Mouse (Mus musculus): ENCODE measurements around the gene Iqgap2. TPM values are rescaled to one million over a fixed set of nuclear protein-coding genes. Genes with fewer than 3 reads are reported as not detected.

Iqgap2 gene
- 24.7 and 26.2 TPM in 2 replicates for polyA plus RNA-seq (2014; fragmentation: Nextera tagmentation; extraction: Ambion mirVana)

GRCm38 (mm10) chr13:95891491-95891925 lies at the start of gene Iqgap2:
Gene Iqgap2 (minus strand): TSS chr13:95891922.
- Histone ChIP-seq H3K27ac (ENCODE audit: low read depth) (peak within 1 kb of the TSS; percentile 69), H3K4me3 (ENCODE audit: low read depth, low read length) (peak within 1 kb of the TSS; percentile 74), H3K27me3 (replicated peaks; ENCODE audit: control insufficient read depth, insufficient read depth, low read length) (no peaks in the 10 kb centered on the region), H3K36me3 (ENCODE audit: control insufficient read depth, insufficient read depth, low read length) (no peaks in the 10 kb centered on the region), H3K9ac (ENCODE audit: low read length) (peak within 1 kb of the TSS; percentile 77), H3K4me1 (replicated peaks; ENCODE audit: control insufficient read depth, insufficient read depth, low read length) (peaks cover 15% of the 10 kb centered on the region), H3K9me3 (ENCODE audit: control insufficient read depth, low read length) (no peaks in the 10 kb centered on the region), H3K4me2 (ENCODE audit: low read length) (peak within 1 kb of the TSS; percentile 89)
- ATAC-seq (replicated peaks; ENCODE audit: low FRiP score, low TSS enrichment, low read depth), result peak; percentile 83
- DNase-seq (ENCODE audit: low spot score), result peak; percentile 87
- WGBS, result under 1% methylated on average over 39 of the region's 48 CpGs

- no peak overlapping the region for H3K27ac ChIP-seq (ENCODE audit: low read depth)
- DNase-seq (ENCODE audit: low spot score), result no peak
- 59% methylated on average over 5 of the region's 5 CpGs for WGBS
These were observed 49.1 kb upstream of the Iqgap2 start for GRCm38 (mm10) chr13:95940811-95941210.

GRCm38 (mm10) chr13:95924201-95924621 lies 32.5 kb upstream of the Iqgap2 start:
- no peak for DNase-seq (ENCODE audit: low spot score)

More at GRCm38 (mm10) chr13:95940811-95941210, 49.1 kb upstream of the Iqgap2 start:
- ATAC-seq (replicated peaks; ENCODE audit: low FRiP score, low TSS enrichment, low read depth), result no peak
- H3K4me2 ChIP-seq (ENCODE audit: low read length), result no peak overlapping the region
- H3K27me3 ChIP-seq (replicated peaks; ENCODE audit: control insufficient read depth, insufficient read depth, low read length), result no peaks in the 10 kb centered on the region
- no peak overlapping the region for H3K4me3 ChIP-seq (ENCODE audit: low read depth, low read length)
- H3K9me3 ChIP-seq (ENCODE audit: control insufficient read depth, low read length), result no peaks in the 10 kb centered on the region
- no peaks in the 10 kb centered on the region for H3K36me3 ChIP-seq (ENCODE audit: control insufficient read depth, insufficient read depth, low read length)
- H3K9ac ChIP-seq (ENCODE audit: low read length), result no peak overlapping the region
- H3K4me1 ChIP-seq (replicated peaks; ENCODE audit: control insufficient read depth, insufficient read depth, low read length), result no peaks in the 10 kb centered on the region

GRCm38 (mm10) chr13:95922626-95923025 lies 30.9 kb upstream of the Iqgap2 start:
- no peak for ATAC-seq (replicated peaks; ENCODE audit: low FRiP score, low TSS enrichment, low read depth)

More at GRCm38 (mm10) chr13:95924201-95924621, 32.5 kb upstream of the Iqgap2 start:
- ATAC-seq (replicated peaks; ENCODE audit: low FRiP score, low TSS enrichment, low read depth), result no peak
- Histone ChIP-seq H3K27me3 (replicated peaks; ENCODE audit: control insufficient read depth, insufficient read depth, low read length) (no peaks in the 10 kb centered on the region), H3K4me3 (ENCODE audit: low read depth, low read length) (no peak overlapping the region), H3K36me3 (ENCODE audit: control insufficient read depth, insufficient read depth, low read length) (no peaks in the 10 kb centered on the region), H3K9ac (ENCODE audit: low read length) (no peak overlapping the region), H3K27ac (ENCODE audit: low read depth) (no peak overlapping the region), H3K4me2 (ENCODE audit: low read length) (no peak overlapping the region), H3K9me3 (ENCODE audit: control insufficient read depth, low read length) (no peaks in the 10 kb centered on the region), H3K4me1 (replicated peaks; ENCODE audit: control insufficient read depth, insufficient read depth, low read length) (no peaks in the 10 kb centered on the region)
- WGBS, result 68% methylated on average over 2 of the region's 2 CpGs

GRCm38 (mm10) chr13:95918624-95919284 lies 27.0 kb upstream of the Iqgap2 start:
- H3K4me1 ChIP-seq (replicated peaks; ENCODE audit: control insufficient read depth, insufficient read depth, low read length), result no peaks in the 10 kb centered on the region
- no peaks in the 10 kb centered on the region for H3K27me3 ChIP-seq (replicated peaks; ENCODE audit: control insufficient read depth, insufficient read depth, low read length)
- H3K9ac ChIP-seq (ENCODE audit: low read length), result no peak overlapping the region
- DNase-seq (ENCODE audit: low spot score) (no peak), ATAC-seq (replicated peaks; ENCODE audit: low FRiP score, low TSS enrichment, low read depth) (no peak)
- WGBS, result 87% methylated on average over 9 of the region's 9 CpGs
- H3K36me3 ChIP-seq (ENCODE audit: control insufficient read depth, insufficient read depth, low read length), result no peaks in the 10 kb centered on the region
- no peak overlapping the region for H3K27ac ChIP-seq (ENCODE audit: low read depth)
- no peak overlapping the region for H3K4me2 ChIP-seq (ENCODE audit: low read length)
- H3K4me3 ChIP-seq (ENCODE audit: low read depth, low read length), result no peak overlapping the region
- no peaks in the 10 kb centered on the region for H3K9me3 ChIP-seq (ENCODE audit: control insufficient read depth, low read length)

More at GRCm38 (mm10) chr13:95922626-95923025, 30.9 kb upstream of the Iqgap2 start:
- H3K4me2 ChIP-seq (ENCODE audit: low read length), result no peak overlapping the region
- no peaks in the 10 kb centered on the region for H3K36me3 ChIP-seq (ENCODE audit: control insufficient read depth, insufficient read depth, low read length)
- H3K9ac ChIP-seq (ENCODE audit: low read length), result no peak overlapping the region
- H3K4me1 ChIP-seq (replicated peaks; ENCODE audit: control insufficient read depth, insufficient read depth, low read length), result no peaks in the 10 kb centered on the region
- no peak overlapping the region for H3K4me3 ChIP-seq (ENCODE audit: low read depth, low read length)
- H3K27ac ChIP-seq (ENCODE audit: low read depth), result no peak overlapping the region
- no peak for DNase-seq (ENCODE audit: low spot score)
- WGBS, result 94% methylated on average over 4 of the region's 4 CpGs
- no peaks in the 10 kb centered on the region for H3K9me3 ChIP-seq (ENCODE audit: control insufficient read depth, low read length)
- H3K27me3 ChIP-seq (replicated peaks; ENCODE audit: control insufficient read depth, insufficient read depth, low read length), result no peaks in the 10 kb centered on the region

- DNase-seq (ENCODE audit: low spot score), result no peak
- 91% methylated on average over 2 of the region's 2 CpGs for WGBS
- ATAC-seq (replicated peaks; ENCODE audit: low FRiP score, low TSS enrichment, low read depth), result no peak
These were observed 21.3 kb upstream of the Iqgap2 start for GRCm38 (mm10) chr13:95913046-95913406.

GRCm38 (mm10) chr13:95912157-95913045 lies 20.7 kb upstream of the Iqgap2 start:
- WGBS, result 85% methylated on average over 11 of the region's 11 CpGs
- ATAC-seq (replicated peaks; ENCODE audit: low FRiP score, low TSS enrichment, low read depth) (no peak), DNase-seq (ENCODE audit: low spot score) (no peak)
- H3K36me3 ChIP-seq (ENCODE audit: control insufficient read depth, insufficient read depth, low read length), result no peaks in the 10 kb centered on the region
- H3K9ac ChIP-seq (ENCODE audit: low read length), result no peak overlapping the region
- no peaks in the 10 kb centered on the region for H3K4me1 ChIP-seq (replicated peaks; ENCODE audit: control insufficient read depth, insufficient read depth, low read length)
- no peak overlapping the region for H3K4me2 ChIP-seq (ENCODE audit: low read length)
- no peak overlapping the region for H3K27ac ChIP-seq (ENCODE audit: low read depth)
- no peaks in the 10 kb centered on the region for H3K9me3 ChIP-seq (ENCODE audit: control insufficient read depth, low read length)
- H3K27me3 ChIP-seq (replicated peaks; ENCODE audit: control insufficient read depth, insufficient read depth, low read length), result no peaks in the 10 kb centered on the region
- no peak overlapping the region for H3K4me3 ChIP-seq (ENCODE audit: low read depth, low read length)

More at GRCm38 (mm10) chr13:95913046-95913406, 21.3 kb upstream of the Iqgap2 start:
- H3K9me3 ChIP-seq (ENCODE audit: control insufficient read depth, low read length), result no peaks in the 10 kb centered on the region
- no peaks in the 10 kb centered on the region for H3K27me3 ChIP-seq (replicated peaks; ENCODE audit: control insufficient read depth, insufficient read depth, low read length)
- no peak overlapping the region for H3K27ac ChIP-seq (ENCODE audit: low read depth)
- no peaks in the 10 kb centered on the region for H3K36me3 ChIP-seq (ENCODE audit: control insufficient read depth, insufficient read depth, low read length)
- no peak overlapping the region for H3K9ac ChIP-seq (ENCODE audit: low read length)
- H3K4me3 ChIP-seq (ENCODE audit: low read depth, low read length), result no peak overlapping the region
- H3K4me2 ChIP-seq (ENCODE audit: low read length), result no peak overlapping the region
- no peaks in the 10 kb centered on the region for H3K4me1 ChIP-seq (replicated peaks; ENCODE audit: control insufficient read depth, insufficient read depth, low read length)

GRCm38 (mm10) chr13:95910270-95910669 lies 18.5 kb upstream of the Iqgap2 start:
- H3K27me3 ChIP-seq (replicated peaks; ENCODE audit: control insufficient read depth, insufficient read depth, low read length), result no peaks in the 10 kb centered on the region
- H3K9ac ChIP-seq (ENCODE audit: low read length), result no peak overlapping the region
- 79% methylated on average over 9 of the region's 9 CpGs for WGBS
- peaks cover 3% of the 10 kb centered on the region; the same call in 1 of the 2 replicates for H3K9me3 ChIP-seq (ENCODE audit: control insufficient read depth, low read length)
- H3K4me1 ChIP-seq (replicated peaks; ENCODE audit: control insufficient read depth, insufficient read depth, low read length), result no peaks in the 10 kb centered on the region
- DNase-seq (ENCODE audit: low spot score) (no peak), ATAC-seq (replicated peaks; ENCODE audit: low FRiP score, low TSS enrichment, low read depth) (no peak)
- no peak overlapping the region for H3K4me3 ChIP-seq (ENCODE audit: low read depth, low read length)
- no peak overlapping the region for H3K4me2 ChIP-seq (ENCODE audit: low read length)
- H3K27ac ChIP-seq (ENCODE audit: low read depth), result no peak overlapping the region
- H3K36me3 ChIP-seq (ENCODE audit: control insufficient read depth, insufficient read depth, low read length), result no peaks in the 10 kb centered on the region
